Mouse (Mus musculus) brain, adult 2 months (tissue): ENCODE measurements around the gene Tchh.
A peak's percentile ranks its signal among the peaks of the same experiment; 100 is the strongest.
"Not testable (repeated sequence)": the region's sequence is repeated elsewhere in the genome, so short reads cannot be mapped to it uniquely, and the experiment has no call there.

Experiments used
- DNase-seq: peaks from one replicate; pipeline ENCODE4 v3.0.0; 2011; ENCODE audit warnings: low read depth, low spot score

Gene Tchh

DNA sequence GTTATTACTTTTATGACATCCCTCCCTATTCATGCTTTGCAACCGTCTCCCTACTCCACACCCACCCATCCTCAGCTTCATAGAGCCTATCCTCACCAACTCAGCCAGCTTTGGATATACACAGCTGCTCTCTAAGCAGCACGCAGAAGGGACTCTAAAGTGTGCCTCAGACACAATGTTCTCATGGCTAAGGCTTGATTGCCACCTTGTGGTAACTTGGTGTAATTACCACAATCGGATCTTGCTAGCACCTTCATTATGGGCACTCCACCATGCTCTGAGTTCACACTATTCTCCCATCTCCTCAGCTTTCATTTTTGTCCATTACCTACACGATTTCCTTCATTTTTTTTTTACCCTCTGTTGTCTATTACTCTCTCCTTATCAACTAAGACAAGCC, 51.9 kb downstream of the Tchh start:
- DNase-seq, result peak; percentile 91

DNA sequence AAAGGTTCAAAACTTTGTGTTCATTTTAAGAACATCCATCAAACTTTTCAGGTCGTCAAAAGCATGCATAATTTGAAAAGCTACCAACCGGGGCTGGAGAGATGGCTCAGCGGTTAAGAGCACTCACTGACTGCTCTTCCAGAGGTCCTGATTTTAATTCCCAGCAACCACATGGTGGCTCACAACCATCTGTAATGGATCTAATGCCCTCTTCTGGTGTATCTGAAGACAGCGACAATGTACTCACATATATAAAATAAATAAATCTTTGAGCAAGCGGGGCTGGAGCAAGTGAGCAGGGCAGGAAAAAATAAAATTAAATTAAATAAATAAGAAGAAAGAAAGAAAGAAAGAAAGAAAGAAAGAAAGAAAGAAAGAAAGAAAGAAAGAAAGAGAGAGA, 52.6 kb downstream of the Tchh start:
- DNase-seq, result not testable (repeated sequence)

DNA sequence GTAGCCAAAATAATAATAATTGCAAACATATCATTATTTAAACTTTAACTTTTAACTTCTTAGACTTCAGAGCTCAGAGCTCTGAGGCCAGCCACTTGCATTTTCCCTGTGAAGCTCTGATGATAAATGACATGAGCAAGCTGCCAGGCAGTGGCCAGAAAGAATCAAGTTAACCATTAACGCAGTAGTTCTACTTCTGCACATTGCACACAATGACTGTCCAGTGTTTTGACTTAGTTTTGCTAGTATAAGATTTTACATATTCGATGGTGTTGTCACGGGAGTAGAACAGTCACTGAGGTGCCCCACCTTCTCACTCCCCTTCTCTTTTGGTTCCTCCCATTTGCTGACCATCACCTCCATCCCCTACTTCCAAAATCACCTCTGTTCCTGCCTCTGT, 55.0 kb downstream of the Tchh start:
- no peak for DNase-seq
